Mouse (Mus musculus): ENCODE measurements around the gene Htr6. TPM values are rescaled to one million over a fixed set of nuclear protein-coding genes. Genes with fewer than 3 reads are reported as not detected.

The Htr6 gene
- polyA plus RNA-seq, 1 experiment: not detected

- H3K4me1 ChIP-seq (ENCODE audit: control insufficient read depth, insufficient read depth, low read length): no peaks in the 10 kb centered on the region
- H3K9me3 ChIP-seq (replicated peaks; ENCODE audit: control insufficient read depth, insufficient read depth, low read length, poor library complexity, severe bottlenecking): no peaks in the 10 kb centered on the region
- no peak for TF ChIP-seq CTCF (IDR thresholded peaks at IDR 0.05; ENCODE audit: low read depth, low read length)
- no peaks in the 10 kb centered on the region for H3K36me3 ChIP-seq (ENCODE audit: control insufficient read depth, insufficient read depth, low read length, poor library complexity, severe bottlenecking)
- no peak overlapping the region for H3K27ac ChIP-seq (ENCODE audit: insufficient read depth, low read length)
- no peaks in the 10 kb centered on the region for H3K27me3 ChIP-seq (ENCODE audit: control insufficient read depth, insufficient read depth, low read length, poor library complexity, severe bottlenecking)
- H3K9ac ChIP-seq (ENCODE audit: low read depth, poor library complexity, severe bottlenecking): no peak overlapping the region
- H3K4me3 ChIP-seq (ENCODE audit: low read depth, low read length): no peak overlapping the region
Observed at GRCm38 (mm10) chr4:139052796-139053195, 22.6 kb downstream of the Htr6 start.

GRCm38 (mm10) chr4:139048518-139048917, 26.9 kb downstream of the Htr6 start:
- no peaks in the 10 kb centered on the region for H3K9me3 ChIP-seq (replicated peaks; ENCODE audit: control insufficient read depth, insufficient read depth, low read length, poor library complexity, severe bottlenecking)
- no peak overlapping the region for H3K4me3 ChIP-seq (ENCODE audit: low read depth, low read length)
- H3K27ac ChIP-seq (ENCODE audit: insufficient read depth, low read length): no peak overlapping the region
- H3K36me3 ChIP-seq (ENCODE audit: control insufficient read depth, insufficient read depth, low read length, poor library complexity, severe bottlenecking): no peaks in the 10 kb centered on the region
- H3K9ac ChIP-seq (ENCODE audit: low read depth, poor library complexity, severe bottlenecking): no peak overlapping the region
- TF ChIP-seq POLR2A (IDR thresholded peaks at IDR 0.05; ENCODE audit: insufficient read depth, low read length) (no peak), EP300 (IDR thresholded peaks at IDR 0.05; ENCODE audit: insufficient read depth, low read depth, low read length) (no peak)
- no peaks in the 10 kb centered on the region for H3K27me3 ChIP-seq (ENCODE audit: control insufficient read depth, insufficient read depth, low read length, poor library complexity, severe bottlenecking)
- H3K4me1 ChIP-seq (ENCODE audit: control insufficient read depth, insufficient read depth, low read length): no peaks in the 10 kb centered on the region

- TF ChIP-seq EP300 (IDR thresholded peaks at IDR 0.05; ENCODE audit: insufficient read depth, low read depth, low read length) (no peak), POLR2A (IDR thresholded peaks at IDR 0.05; ENCODE audit: insufficient read depth, low read length) (no peak), CTCF (IDR thresholded peaks at IDR 0.05; ENCODE audit: low read depth, low read length) (no peak)
- Histone ChIP-seq H3K9me3 (replicated peaks; ENCODE audit: control insufficient read depth, insufficient read depth, low read length, poor library complexity, severe bottlenecking) (no peaks in the 10 kb centered on the region), H3K4me3 (ENCODE audit: low read depth, low read length) (no peak overlapping the region)
Observed at GRCm38 (mm10) chr4:139046354-139046753, 29.0 kb downstream of the Htr6 start.

GRCm38 (mm10) chr4:139044566-139044965, 30.8 kb downstream of the Htr6 start:
- Histone ChIP-seq H3K4me3 (ENCODE audit: low read depth, low read length) (no peak overlapping the region), H3K9ac (ENCODE audit: low read depth, poor library complexity, severe bottlenecking) (no peak overlapping the region)
- TF ChIP-seq EP300 (IDR thresholded peaks at IDR 0.05; ENCODE audit: insufficient read depth, low read depth, low read length) (no peak), CTCF (IDR thresholded peaks at IDR 0.05; ENCODE audit: low read depth, low read length) (no peak), POLR2A (IDR thresholded peaks at IDR 0.05; ENCODE audit: insufficient read depth, low read length) (no peak)

More at GRCm38 (mm10) chr4:139046354-139046753, 29.0 kb downstream of the Htr6 start:
- Histone ChIP-seq H3K36me3 (ENCODE audit: control insufficient read depth, insufficient read depth, low read length, poor library complexity, severe bottlenecking) (no peaks in the 10 kb centered on the region), H3K27me3 (ENCODE audit: control insufficient read depth, insufficient read depth, low read length, poor library complexity, severe bottlenecking) (no peaks in the 10 kb centered on the region), H3K27ac (ENCODE audit: insufficient read depth, low read length) (no peak overlapping the region), H3K9ac (ENCODE audit: low read depth, poor library complexity, severe bottlenecking) (no peak overlapping the region), H3K4me1 (ENCODE audit: control insufficient read depth, insufficient read depth, low read length) (no peaks in the 10 kb centered on the region)

GRCm38 (mm10) chr4:139043600-139043999, 31.8 kb downstream of the Htr6 start:
- H3K9ac ChIP-seq (ENCODE audit: low read depth, poor library complexity, severe bottlenecking): no peak overlapping the region
- no peaks in the 10 kb centered on the region for H3K36me3 ChIP-seq (ENCODE audit: control insufficient read depth, insufficient read depth, low read length, poor library complexity, severe bottlenecking)

More at GRCm38 (mm10) chr4:139044566-139044965, 30.8 kb downstream of the Htr6 start:
- no peaks in the 10 kb centered on the region for H3K9me3 ChIP-seq (replicated peaks; ENCODE audit: control insufficient read depth, insufficient read depth, low read length, poor library complexity, severe bottlenecking)
- no peaks in the 10 kb centered on the region for H3K36me3 ChIP-seq (ENCODE audit: control insufficient read depth, insufficient read depth, low read length, poor library complexity, severe bottlenecking)
- no peaks in the 10 kb centered on the region for H3K27me3 ChIP-seq (ENCODE audit: control insufficient read depth, insufficient read depth, low read length, poor library complexity, severe bottlenecking)
- H3K27ac ChIP-seq (ENCODE audit: insufficient read depth, low read length): no peak overlapping the region
- no peaks in the 10 kb centered on the region for H3K4me1 ChIP-seq (ENCODE audit: control insufficient read depth, insufficient read depth, low read length)

GRCm38 (mm10) chr4:139042611-139043010, 32.8 kb downstream of the Htr6 start:
- Histone ChIP-seq H3K4me1 (ENCODE audit: control insufficient read depth, insufficient read depth, low read length) (no peaks in the 10 kb centered on the region), H3K9ac (ENCODE audit: low read depth, poor library complexity, severe bottlenecking) (no peak overlapping the region), H3K4me3 (ENCODE audit: low read depth, low read length) (no peak overlapping the region), H3K27ac (ENCODE audit: insufficient read depth, low read length) (no peak overlapping the region), H3K27me3 (ENCODE audit: control insufficient read depth, insufficient read depth, low read length, poor library complexity, severe bottlenecking) (no peaks in the 10 kb centered on the region), H3K9me3 (replicated peaks; ENCODE audit: control insufficient read depth, insufficient read depth, low read length, poor library complexity, severe bottlenecking) (no peaks in the 10 kb centered on the region), H3K36me3 (ENCODE audit: control insufficient read depth, insufficient read depth, low read length, poor library complexity, severe bottlenecking) (no peaks in the 10 kb centered on the region)
- no peak for TF ChIP-seq CTCF (IDR thresholded peaks at IDR 0.05; ENCODE audit: low read depth, low read length)
- TF ChIP-seq EP300 (IDR thresholded peaks at IDR 0.05; ENCODE audit: insufficient read depth, low read depth, low read length): no peak
- no peak for TF ChIP-seq POLR2A (IDR thresholded peaks at IDR 0.05; ENCODE audit: insufficient read depth, low read length)

More at GRCm38 (mm10) chr4:139043600-139043999, 31.8 kb downstream of the Htr6 start:
- Histone ChIP-seq H3K4me3 (ENCODE audit: low read depth, low read length) (no peak overlapping the region), H3K27ac (ENCODE audit: insufficient read depth, low read length) (no peak overlapping the region), H3K9me3 (replicated peaks; ENCODE audit: control insufficient read depth, insufficient read depth, low read length, poor library complexity, severe bottlenecking) (no peaks in the 10 kb centered on the region), H3K4me1 (ENCODE audit: control insufficient read depth, insufficient read depth, low read length) (no peaks in the 10 kb centered on the region), H3K27me3 (ENCODE audit: control insufficient read depth, insufficient read depth, low read length, poor library complexity, severe bottlenecking) (no peaks in the 10 kb centered on the region)
- TF ChIP-seq POLR2A (IDR thresholded peaks at IDR 0.05; ENCODE audit: insufficient read depth, low read length): no peak
- TF ChIP-seq EP300 (IDR thresholded peaks at IDR 0.05; ENCODE audit: insufficient read depth, low read depth, low read length): no peak
- TF ChIP-seq CTCF (IDR thresholded peaks at IDR 0.05; ENCODE audit: low read depth, low read length): no peak

Measured in ES-Bruce4 (cell line).